Mouse (Mus musculus) E14TG2a.4 (cell line): ENCODE results near the gene Rdh19.
"Not testable (repeated sequence)": the region's sequence is repeated elsewhere in the genome, so short reads cannot be mapped to it uniquely, and the experiment has no call there.

Experiments
- CTCF ChIP-seq: conservative IDR thresholded peaks from 2 replicates; pipeline ENCODE4 v1.5.1; 2014; ENCODE audit warnings: low read length
- NANOG ChIP-seq: IDR thresholded peaks from 2 replicates; pipeline ENCODE4 v1.6.1; 2014; ENCODE audit warnings: borderline replicate concordance, low read length, mixed read lengths
- POU5F1 ChIP-seq: IDR thresholded peaks from 2 replicates; pipeline ENCODE4 v1.6.1; 2014; ENCODE audit warnings: low read length, borderline replicate concordance

- not testable (repeated sequence) for TF ChIP-seq CTCF, POU5F1, NANOG
Observed at GRCm38 (mm10) chr10:127893163-127894022, 43.7 kb downstream of the Rdh19 start.
